Comparison of ENCODE assay signal across 24 mouse cellular contexts in genomic region chr1:38881366-38881765, GRCm38 (mm10). TPM values are rescaled to one million over a fixed set of nuclear protein-coding genes. Genes with fewer than 3 reads are reported as not detected.
DNase-seq lines count a peak whose midpoint lies in the region; ATAC-seq lines count a peak whose summit lies in the region.
"Had no signal": no experiment of that assay in that cellular context is flagged by ENCODE, and none has a peak within 500 bp of the region (broad histone marks: within the 10 kb centered on the region; RNA-seq: fewer than 3 reads in every experiment).

No protein-coding gene starts in this region.

- no peaks in the 10 kb centered on the region for H3K27me3 ChIP-seq in heart, embryonic 10.5 days (ENCODE audit: insufficient read depth, poor library complexity, severe bottlenecking)
- H3K27me3 ChIP-seq: embryonic facial prominence, embryonic 13.5 days; heart, embryonic 15.5 days; Patski had no signal

- no peak overlapping the region for H3K4me3 ChIP-seq in heart, embryonic 10.5 days
- H3K4me3 ChIP-seq: embryonic facial prominence, embryonic 13.5 days; forebrain, embryonic 10.5 days; heart, embryonic 15.5 days had no signal

- no peak overlapping the region for H3K27ac ChIP-seq in heart, embryonic 10.5 days
- H3K27ac ChIP-seq: embryonic facial prominence, embryonic 13.5 days; forebrain, embryonic 10.5 days; heart, embryonic 15.5 days had no signal

- DNase-seq in heart, embryonic 10.5 days (ENCODE audit: low spot score), result peak; percentile 81
- DNase-seq in heart, postnatal 10 days, result no peak
- DNase-seq in MEL-GATA-1-ER (ENCODE audit: extremely low read depth, low read depth), result peak; percentile 33
- peak; percentile 7 to 34 for DNase-seq in adrenal gland, postnatal 36 days
- no peak for DNase-seq in cerebellum, postnatal 14 days
- no peak for DNase-seq in cerebellum, adult 11 months
- DNase-seq: cerebellum, adult 8-10 months; cerebellum, postnatal 25 days; gastrocnemius, postnatal 36 days; heart, adult 11 months; heart, postnatal 36 days; kidney, adult 9 months had no signal

- WGBS in heart, embryonic 10.5 days, result 74% methylated on average over 4 of the region's 4 CpGs

- no peaks in the 10 kb centered on the region for H3K9me3 ChIP-seq in heart, embryonic 10.5 days
- H3K9me3 ChIP-seq: embryonic facial prominence, embryonic 13.5 days; heart, embryonic 15.5 days had no signal

- intact Hi-C loops in heart, postnatal 10 days (cut with DNase I), result no loop called here

- no peaks in the 10 kb centered on the region for H3K36me3 ChIP-seq in heart, embryonic 10.5 days
- H3K36me3 ChIP-seq: heart, embryonic 15.5 days had no signal

- ATAC-seq in megakaryocyte progenitor cell, adult 5-6 weeks (replicated peaks; ENCODE audit: poor library complexity), result peak; percentile 98
- ATAC-seq in activated CD4-positive, CD25-positive, alpha-beta regulatory T cell, adult 4 months, result no peak
- ATAC-seq: forebrain, embryonic 14.5 days; hindbrain, embryonic 16.5 days; inflammation-experienced regulatory T-cells, adult 6 months; intestine, postnatal 0 days; Patski had no signal

- peaks cover 3% of the 10 kb centered on the region; the same call in 1 of the 2 replicates for H3K4me1 ChIP-seq in heart, embryonic 10.5 days
- H3K4me1 ChIP-seq: heart, embryonic 15.5 days had no signal

RNA-seq across cellular contexts. Expression of gene Chst10, which starts 16.6 kb away (rescaled TPM):
- 4.5 and 6.4 TPM in 2 replicates for polyA plus RNA-seq in heart, embryonic 10.5 days (2016; fragmentation: Nextera tagmentation; extraction: Ambion mirVana)
- under 1 TPM; 0.41 to 0.47 TPM for total RNA-seq in heart, postnatal 10 days (2021)
- total RNA-seq in adrenal gland, postnatal 36 days (2021), result 1 to 10 TPM; 1.3 to 1.5 TPM
- 0.32 and 1.7 TPM in 2 replicates for total RNA-seq in megakaryocyte progenitor cell, adult 5-6 weeks (2015)
- total RNA-seq in megakaryocyte progenitor cell, adult 5-6 weeks (2017), result 0.25 and 0.57 TPM in 2 replicates
- 10 to 100 TPM; 21.9 to 32.7 TPM for polyA plus RNA-seq in activated CD4-positive, CD25-positive, alpha-beta regulatory T cell, adult 4 months (2017; shearing (Covaris generic))

RNA-seq across cellular contexts. Expression of gene Lonrf2, which starts 44.9 kb away (rescaled TPM):
- 0.59 and 0.60 TPM in 2 replicates for polyA plus RNA-seq in heart, embryonic 10.5 days (2016; fragmentation: Nextera tagmentation; extraction: Ambion mirVana)
- total RNA-seq in heart, postnatal 10 days (2021), result 1 to 10 TPM; 2.1 to 3.9 TPM
- 1 to 10 TPM; 4.7 to 5.1 TPM for total RNA-seq in adrenal gland, postnatal 36 days (2021)
- not detected in 2 replicates for total RNA-seq in megakaryocyte progenitor cell, adult 5-6 weeks (2015)
- 0.10 and 0.21 TPM in 2 replicates for total RNA-seq in megakaryocyte progenitor cell, adult 5-6 weeks (2017)
- polyA plus RNA-seq in activated CD4-positive, CD25-positive, alpha-beta regulatory T cell, adult 4 months (2017; shearing (Covaris generic)), result not detected
- polyA plus RNA-seq: inflammation-experienced regulatory T-cells, adult 6 months had no signal

RNA-seq across cellular contexts. Expression of gene Nms, which starts 57.6 kb away (rescaled TPM):
- polyA plus RNA-seq in heart, embryonic 10.5 days (2016; fragmentation: Nextera tagmentation; extraction: Ambion mirVana), result not detected in 2 replicates
- total RNA-seq in heart, postnatal 10 days (2021), result not detected
- total RNA-seq in adrenal gland, postnatal 36 days (2021), result not detected
- not detected in 2 replicates for total RNA-seq in megakaryocyte progenitor cell, adult 5-6 weeks (2015)
- not detected in 2 replicates for total RNA-seq in megakaryocyte progenitor cell, adult 5-6 weeks (2017)
- not detected for polyA plus RNA-seq in activated CD4-positive, CD25-positive, alpha-beta regulatory T cell, adult 4 months (2017; shearing (Covaris generic))
- total RNA-seq: ES-E14; gastrocnemius, adult 8-10 months; gastrocnemius, postnatal 36 days; heart, postnatal 36 days had no signal
- polyA plus RNA-seq: embryonic facial prominence, embryonic 13.5 days; forebrain, embryonic 10.5 days; heart, embryonic 15.5 days; inflammation-experienced regulatory T-cells, adult 6 months; intestine, postnatal 0 days; Patski had no signal

Comparison
In these comparisons a context has a peak if more than half of its experiments do, and no peak if none do; other contexts are left out.
1. DNase-seq: peak in heart, embryonic 10.5 days (single experiment), MEL-GATA-1-ER (single experiment) and adrenal gland, postnatal 36 days (2 of 2); none in heart, postnatal 10 days (0 of 2), cerebellum, postnatal 14 days (0 of 2) and cerebellum, adult 11 months (single experiment).